Mouse (Mus musculus): Measurements from ENCODE around the gene Slc10a1. TPM values are rescaled to one million over a fixed set of nuclear protein-coding genes. Genes with fewer than 3 reads are reported as not detected.

The Slc10a1 gene
- polyA plus RNA-seq, 1 experiment, result not detected

GRCm38 (mm10) chr12:80995326-80995725 lies 26.8 kb upstream of the Slc10a1 start:
- Histone ChIP-seq H3K4me1 (ENCODE audit: control insufficient read depth) (no peaks in the 10 kb centered on the region), H3K4me3 (replicated peaks) (no peak overlapping the region), H3K36me3 (ENCODE audit: control insufficient read depth) (no peaks in the 10 kb centered on the region), H3K27me3 (ENCODE audit: control insufficient read depth) (peaks cover 6% of the 10 kb centered on the region; the same call in 1 of the 2 replicates), H3K9me3 (ENCODE audit: control insufficient read depth, low read length) (no peaks in the 10 kb centered on the region; the same call in 1 of the 2 replicates)
- TF ChIP-seq GATA1 (IDR thresholded peaks at IDR 0.05; ENCODE audit: low read length), result no peak
- TF ChIP-seq TAL1 (IDR thresholded peaks at IDR 0.05; ENCODE audit: low read length), result no peak

GRCm38 (mm10) chr12:80993773-80994172 lies 25.3 kb upstream of the Slc10a1 start:
- TF ChIP-seq GATA1 (IDR thresholded peaks at IDR 0.05; ENCODE audit: low read length) (no peak), TAL1 (IDR thresholded peaks at IDR 0.05; ENCODE audit: low read length) (no peak)
- Histone ChIP-seq H3K27me3 (ENCODE audit: control insufficient read depth) (peaks cover 4% of the 10 kb centered on the region; the same call in 1 of the 2 replicates), H3K4me1 (ENCODE audit: control insufficient read depth) (no peaks in the 10 kb centered on the region), H3K9me3 (ENCODE audit: control insufficient read depth, low read length) (no peaks in the 10 kb centered on the region; the same call in 1 of the 2 replicates), H3K36me3 (ENCODE audit: control insufficient read depth) (no peaks in the 10 kb centered on the region), H3K4me3 (replicated peaks) (no peak overlapping the region)

GRCm38 (mm10) chr12:80992540-80993122 lies 24.1 kb upstream of the Slc10a1 start:
- H3K27me3 ChIP-seq (ENCODE audit: control insufficient read depth), result no peaks in the 10 kb centered on the region
- no peak for TF ChIP-seq TAL1 (IDR thresholded peaks at IDR 0.05; ENCODE audit: low read length)
- TF ChIP-seq GATA1 (IDR thresholded peaks at IDR 0.05; ENCODE audit: low read length), result no peak
- H3K4me3 ChIP-seq (replicated peaks), result no peak overlapping the region
- H3K36me3 ChIP-seq (ENCODE audit: control insufficient read depth), result no peaks in the 10 kb centered on the region
- H3K4me1 ChIP-seq (ENCODE audit: control insufficient read depth), result no peaks in the 10 kb centered on the region
- H3K9me3 ChIP-seq (ENCODE audit: control insufficient read depth, low read length), result no peaks in the 10 kb centered on the region; the same call in 1 of the 2 replicates

GRCm38 (mm10) chr12:80991806-80992205 lies 23.3 kb upstream of the Slc10a1 start:
- Histone ChIP-seq H3K36me3 (ENCODE audit: control insufficient read depth) (no peaks in the 10 kb centered on the region), H3K9me3 (ENCODE audit: control insufficient read depth, low read length) (no peaks in the 10 kb centered on the region; the same call in 1 of the 2 replicates), H3K4me3 (replicated peaks) (no peak overlapping the region), H3K4me1 (ENCODE audit: control insufficient read depth) (no peaks in the 10 kb centered on the region), H3K27me3 (ENCODE audit: control insufficient read depth) (no peaks in the 10 kb centered on the region)
- no peak for TF ChIP-seq GATA1 (IDR thresholded peaks at IDR 0.05; ENCODE audit: low read length)
- no peak for TF ChIP-seq TAL1 (IDR thresholded peaks at IDR 0.05; ENCODE audit: low read length)

GRCm38 (mm10) chr12:80990901-80991445 lies 22.5 kb upstream of the Slc10a1 start:
- Histone ChIP-seq H3K27me3 (ENCODE audit: control insufficient read depth) (no peaks in the 10 kb centered on the region), H3K36me3 (ENCODE audit: control insufficient read depth) (no peaks in the 10 kb centered on the region), H3K4me3 (replicated peaks) (no peak overlapping the region), H3K4me1 (ENCODE audit: control insufficient read depth) (no peaks in the 10 kb centered on the region), H3K9me3 (ENCODE audit: control insufficient read depth, low read length) (no peaks in the 10 kb centered on the region; the same call in 1 of the 2 replicates)
- TF ChIP-seq GATA1 (IDR thresholded peaks at IDR 0.05; ENCODE audit: low read length), result no peak
- TF ChIP-seq TAL1 (IDR thresholded peaks at IDR 0.05; ENCODE audit: low read length), result no peak

- no peaks in the 10 kb centered on the region for H3K36me3 ChIP-seq (ENCODE audit: control insufficient read depth)
- no peaks in the 10 kb centered on the region for H3K4me1 ChIP-seq (ENCODE audit: control insufficient read depth)
- no peak overlapping the region for H3K4me3 ChIP-seq (replicated peaks)
- H3K27me3 ChIP-seq (ENCODE audit: control insufficient read depth), result no peaks in the 10 kb centered on the region
- TF ChIP-seq GATA1 (IDR thresholded peaks at IDR 0.05; ENCODE audit: low read length), result no peak
- no peak for TF ChIP-seq TAL1 (IDR thresholded peaks at IDR 0.05; ENCODE audit: low read length)
- H3K9me3 ChIP-seq (ENCODE audit: control insufficient read depth, low read length), result no peaks in the 10 kb centered on the region; the same call in 1 of the 2 replicates
Observed at GRCm38 (mm10) chr12:80988286-80988685, 19.8 kb upstream of the Slc10a1 start.

- Histone ChIP-seq H3K27me3 (ENCODE audit: control insufficient read depth) (no peaks in the 10 kb centered on the region), H3K4me3 (replicated peaks) (no peak overlapping the region), H3K36me3 (ENCODE audit: control insufficient read depth) (no peaks in the 10 kb centered on the region), H3K4me1 (ENCODE audit: control insufficient read depth) (no peaks in the 10 kb centered on the region), H3K9me3 (ENCODE audit: control insufficient read depth, low read length) (no peaks in the 10 kb centered on the region)
- no peak for TF ChIP-seq TAL1 (IDR thresholded peaks at IDR 0.05; ENCODE audit: low read length)
- TF ChIP-seq GATA1 (IDR thresholded peaks at IDR 0.05; ENCODE audit: low read length), result no peak
Observed at GRCm38 (mm10) chr12:80986628-80987027, 18.1 kb upstream of the Slc10a1 start.

GRCm38 (mm10) chr12:80983695-80984094 lies 15.2 kb upstream of the Slc10a1 start:
- Histone ChIP-seq H3K4me3 (replicated peaks) (no peak overlapping the region), H3K36me3 (ENCODE audit: control insufficient read depth) (no peaks in the 10 kb centered on the region), H3K9me3 (ENCODE audit: control insufficient read depth, low read length) (no peaks in the 10 kb centered on the region), H3K4me1 (ENCODE audit: control insufficient read depth) (no peaks in the 10 kb centered on the region), H3K27me3 (ENCODE audit: control insufficient read depth) (no peaks in the 10 kb centered on the region)
- TF ChIP-seq GATA1 (IDR thresholded peaks at IDR 0.05; ENCODE audit: low read length) (no peak), TAL1 (IDR thresholded peaks at IDR 0.05; ENCODE audit: low read length) (no peak)

GRCm38 (mm10) chr12:80982326-80982725 lies 13.8 kb upstream of the Slc10a1 start:
- Histone ChIP-seq H3K4me3 (replicated peaks) (no peak overlapping the region), H3K36me3 (ENCODE audit: control insufficient read depth) (no peaks in the 10 kb centered on the region), H3K27me3 (ENCODE audit: control insufficient read depth) (no peaks in the 10 kb centered on the region), H3K4me1 (ENCODE audit: control insufficient read depth) (no peaks in the 10 kb centered on the region), H3K9me3 (ENCODE audit: control insufficient read depth, low read length) (no peaks in the 10 kb centered on the region)
- no peak for TF ChIP-seq GATA1 (IDR thresholded peaks at IDR 0.05; ENCODE audit: low read length)
- TF ChIP-seq TAL1 (IDR thresholded peaks at IDR 0.05; ENCODE audit: low read length), result no peak
